Mouse (Mus musculus) spleen, adult 2 months (tissue): ENCODE data around the gene Bmpr1a.

ENCODE experiments used
- CTCF ChIP-seq: fragments of 200-500 bp; IDR thresholded peaks from 2 replicates; pipeline ENCODE4 v1.5.1; 2011; ENCODE audit warnings: mild to moderate bottlenecking, inconsistent platforms; ENCODE audit not compliant: insufficient read depth, insufficient read length, insufficient replicate concordance; ENCODE audit errors: extremely low read depth
- POLR2A ChIP-seq: fragments of 200-500 bp; IDR thresholded peaks from 2 replicates; pipeline ENCODE4 v1.6.1; 2011; ENCODE audit warnings: low read depth, low read length, inconsistent platforms

DNA sequence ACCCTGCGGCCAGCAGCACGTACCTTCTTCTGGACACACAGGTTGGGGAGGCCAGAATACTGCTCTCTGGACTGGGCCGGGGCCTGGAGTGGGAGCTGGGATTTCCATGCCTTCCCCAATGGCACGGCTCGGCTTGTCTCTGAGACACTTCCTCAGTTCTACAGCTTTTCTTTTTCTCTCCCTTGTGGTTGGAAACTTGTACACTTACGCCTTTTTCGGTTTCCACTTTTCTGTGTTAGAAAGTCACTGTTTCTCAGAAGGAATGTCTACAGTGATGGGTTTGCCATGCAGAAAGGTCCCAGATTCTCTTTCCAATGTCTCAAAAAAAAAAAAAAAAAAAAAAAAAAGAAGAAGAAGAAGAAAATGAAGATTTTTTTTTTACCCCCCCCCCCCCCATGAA lies 99.7 kb downstream of the Bmpr1a start:
- no peak for TF ChIP-seq CTCF
- TF ChIP-seq POLR2A = no peak
